Mouse (Mus musculus): ENCODE results near the gene Wdr46.

- no peak for TF ChIP-seq POLR2A (IDR thresholded peaks at IDR 0.05; ENCODE audit: borderline replicate concordance, low read depth, low read length)
- TF ChIP-seq CTCF (IDR thresholded peaks at IDR 0.05; ENCODE audit: low read depth, low read length): no peak
Observed at GRCm38 (mm10) chr17:33892429-33892828, 48.0 kb upstream of the Wdr46 start.
